Mouse (Mus musculus): ENCODE data around the gene Papola. TPM values are rescaled to one million over a fixed set of nuclear protein-coding genes. Genes with fewer than 3 reads are reported as not detected.

Papola gene
- polyA plus RNA-seq, 1 experiment from 2014 or later = 164 TPM

- no peak overlapping the region for H3K9ac ChIP-seq (ENCODE audit: low read depth, low read length)
- WGBS = 93% methylated on average over 4 of the region's 4 CpGs
- H3K27ac ChIP-seq (ENCODE audit: low read length) = no peak overlapping the region
- no peaks in the 10 kb centered on the region for H3K36me3 ChIP-seq (ENCODE audit: control insufficient read depth, insufficient read depth, low read length)
- no peaks in the 10 kb centered on the region for H3K27me3 ChIP-seq (replicated peaks; ENCODE audit: control insufficient read depth, insufficient read depth, low read length)
- H3K4me1 ChIP-seq (ENCODE audit: control insufficient read depth, insufficient read depth, low read length) = no peaks in the 10 kb centered on the region
- no peak for ATAC-seq
- no peak overlapping the region for H3K4me3 ChIP-seq (ENCODE audit: low read length)
- no peak overlapping the region for H3K4me2 ChIP-seq (ENCODE audit: low read depth, low read length)
- H3K9me3 ChIP-seq (ENCODE audit: control insufficient read depth, low read length) = no peaks in the 10 kb centered on the region
Measured at GRCm38 (mm10) chr12:105844406-105844805, 59.9 kb downstream of the Papola start.

GRCm38 (mm10) chr12:105849102-105849501, 64.6 kb downstream of the Papola start:
- Histone ChIP-seq H3K4me1 (ENCODE audit: control insufficient read depth, insufficient read depth, low read length) (no peaks in the 10 kb centered on the region), H3K9me3 (ENCODE audit: control insufficient read depth, low read length) (no peaks in the 10 kb centered on the region), H3K9ac (ENCODE audit: low read depth, low read length) (no peak overlapping the region), H3K27ac (ENCODE audit: low read length) (no peak overlapping the region), H3K4me2 (ENCODE audit: low read depth, low read length) (no peak overlapping the region), H3K4me3 (ENCODE audit: low read length) (no peak overlapping the region), H3K36me3 (ENCODE audit: control insufficient read depth, insufficient read depth, low read length) (no peaks in the 10 kb centered on the region), H3K27me3 (replicated peaks; ENCODE audit: control insufficient read depth, insufficient read depth, low read length) (no peaks in the 10 kb centered on the region)
- 66% methylated on average over 8 of the region's 8 CpGs for WGBS
- ATAC-seq = no peak

GRCm38 (mm10) chr12:105850675-105851074, 66.2 kb downstream of the Papola start:
- Histone ChIP-seq H3K27ac (ENCODE audit: low read length) (no peak overlapping the region), H3K4me2 (ENCODE audit: low read depth, low read length) (no peak overlapping the region), H3K36me3 (ENCODE audit: control insufficient read depth, insufficient read depth, low read length) (no peaks in the 10 kb centered on the region), H3K4me3 (ENCODE audit: low read length) (no peak overlapping the region), H3K27me3 (replicated peaks; ENCODE audit: control insufficient read depth, insufficient read depth, low read length) (no peaks in the 10 kb centered on the region), H3K4me1 (ENCODE audit: control insufficient read depth, insufficient read depth, low read length) (no peaks in the 10 kb centered on the region), H3K9me3 (ENCODE audit: control insufficient read depth, low read length) (no peaks in the 10 kb centered on the region), H3K9ac (ENCODE audit: low read depth, low read length) (no peak overlapping the region)
- WGBS = 77% methylated on average over 9 of the region's 9 CpGs
- no peak for ATAC-seq

DNA sequence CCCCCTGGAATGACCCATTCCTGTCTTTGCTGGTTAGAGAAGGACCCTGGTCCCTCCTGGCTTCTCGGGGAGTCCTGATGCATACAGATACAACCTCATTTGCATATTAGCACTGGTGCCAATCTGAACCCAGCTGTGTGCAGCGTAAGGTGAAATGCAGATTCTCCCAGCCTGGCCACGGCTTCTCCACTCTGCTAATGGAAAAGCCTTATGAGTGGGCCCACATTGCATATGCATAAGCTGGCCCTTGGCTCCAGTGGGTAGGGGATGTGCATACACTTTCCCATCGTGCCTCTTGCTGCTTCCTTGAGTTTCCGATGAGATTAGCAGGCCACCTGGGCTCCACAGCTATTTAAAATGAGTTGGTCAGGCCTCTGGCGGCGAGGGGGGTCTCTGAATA, 68.3 kb downstream of the Papola start:
- Histone ChIP-seq H3K4me1 (ENCODE audit: control insufficient read depth, insufficient read depth, low read length) (no peaks in the 10 kb centered on the region), H3K9ac (ENCODE audit: low read depth, low read length) (no peak overlapping the region), H3K4me2 (ENCODE audit: low read depth, low read length) (no peak overlapping the region), H3K36me3 (ENCODE audit: control insufficient read depth, insufficient read depth, low read length) (no peaks in the 10 kb centered on the region), H3K27ac (ENCODE audit: low read length) (no peak overlapping the region), H3K9me3 (ENCODE audit: control insufficient read depth, low read length) (no peaks in the 10 kb centered on the region), H3K27me3 (replicated peaks; ENCODE audit: control insufficient read depth, insufficient read depth, low read length) (no peaks in the 10 kb centered on the region), H3K4me3 (ENCODE audit: low read length) (no peak overlapping the region)
- 61% methylated on average over 7 of the region's 7 CpGs for WGBS
- no peak for ATAC-seq

GRCm38 (mm10) chr12:105854639-105855038, 70.1 kb downstream of the Papola start:
- WGBS = 30% methylated on average over 6 of the region's 6 CpGs
- Histone ChIP-seq H3K4me1 (ENCODE audit: control insufficient read depth, insufficient read depth, low read length) (no peaks in the 10 kb centered on the region), H3K36me3 (ENCODE audit: control insufficient read depth, insufficient read depth, low read length) (no peaks in the 10 kb centered on the region), H3K27me3 (replicated peaks; ENCODE audit: control insufficient read depth, insufficient read depth, low read length) (no peaks in the 10 kb centered on the region), H3K4me3 (ENCODE audit: low read length) (no peak overlapping the region), H3K4me2 (ENCODE audit: low read depth, low read length) (no peak overlapping the region), H3K27ac (ENCODE audit: low read length) (no peak overlapping the region), H3K9me3 (ENCODE audit: control insufficient read depth, low read length) (no peaks in the 10 kb centered on the region), H3K9ac (ENCODE audit: low read depth, low read length) (no peak overlapping the region)
- peak; percentile 51; the same call in 1 of the 2 replicates for ATAC-seq

- WGBS = 78% methylated on average over 5 of the region's 5 CpGs
- Histone ChIP-seq H3K4me3 (ENCODE audit: low read length) (no peak overlapping the region), H3K4me2 (ENCODE audit: low read depth, low read length) (no peak overlapping the region), H3K9me3 (ENCODE audit: control insufficient read depth, low read length) (no peaks in the 10 kb centered on the region), H3K27ac (ENCODE audit: low read length) (no peak overlapping the region), H3K4me1 (ENCODE audit: control insufficient read depth, insufficient read depth, low read length) (no peaks in the 10 kb centered on the region), H3K36me3 (ENCODE audit: control insufficient read depth, insufficient read depth, low read length) (no peaks in the 10 kb centered on the region), H3K9ac (ENCODE audit: low read depth, low read length) (no peak overlapping the region), H3K27me3 (replicated peaks; ENCODE audit: control insufficient read depth, insufficient read depth, low read length) (no peaks in the 10 kb centered on the region)
- no peak for ATAC-seq
Measured at GRCm38 (mm10) chr12:105857902-105858640, 73.6 kb downstream of the Papola start.

DNA sequence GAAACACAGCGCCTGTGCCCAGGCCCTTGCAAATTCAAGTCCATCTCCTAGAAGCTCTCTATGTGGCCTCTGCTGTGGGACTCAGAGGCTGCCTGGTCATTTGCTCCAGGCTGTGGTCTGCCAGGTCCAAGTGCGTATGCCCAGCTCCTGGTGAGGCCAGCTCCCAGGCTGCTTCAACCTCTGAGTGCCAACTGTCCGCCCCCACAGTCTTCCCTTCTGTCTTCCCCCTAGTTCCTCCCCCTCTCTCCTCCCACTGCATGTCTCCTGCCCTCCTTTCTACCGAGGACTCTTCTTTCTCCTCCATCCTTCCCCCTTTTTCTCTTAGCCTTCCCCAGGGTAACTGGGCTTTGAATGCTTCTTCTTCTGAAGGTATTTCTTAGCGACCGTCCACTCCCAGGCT, 77.6 kb downstream of the Papola start:
- ATAC-seq = no peak
- no peaks in the 10 kb centered on the region for H3K9me3 ChIP-seq (ENCODE audit: control insufficient read depth, low read length)
- no peak overlapping the region for H3K9ac ChIP-seq (ENCODE audit: low read depth, low read length)
- H3K4me2 ChIP-seq (ENCODE audit: low read depth, low read length) = no peak overlapping the region
- H3K4me1 ChIP-seq (ENCODE audit: control insufficient read depth, insufficient read depth, low read length) = no peaks in the 10 kb centered on the region
- H3K27me3 ChIP-seq (replicated peaks; ENCODE audit: control insufficient read depth, insufficient read depth, low read length) = no peaks in the 10 kb centered on the region
- no peak overlapping the region for H3K27ac ChIP-seq (ENCODE audit: low read length)
- no peaks in the 10 kb centered on the region for H3K36me3 ChIP-seq (ENCODE audit: control insufficient read depth, insufficient read depth, low read length)
- WGBS = 70% methylated on average over 6 of the region's 6 CpGs
- no peak overlapping the region for H3K4me3 ChIP-seq (ENCODE audit: low read length)

- Histone ChIP-seq H3K4me1 (ENCODE audit: control insufficient read depth, insufficient read depth, low read length) (no peaks in the 10 kb centered on the region), H3K27ac (ENCODE audit: low read length) (no peak overlapping the region), H3K36me3 (ENCODE audit: control insufficient read depth, insufficient read depth, low read length) (no peaks in the 10 kb centered on the region), H3K9ac (ENCODE audit: low read depth, low read length) (no peak overlapping the region), H3K4me3 (ENCODE audit: low read length) (no peak overlapping the region), H3K4me2 (ENCODE audit: low read depth, low read length) (no peak overlapping the region), H3K9me3 (ENCODE audit: control insufficient read depth, low read length) (no peaks in the 10 kb centered on the region), H3K27me3 (replicated peaks; ENCODE audit: control insufficient read depth, insufficient read depth, low read length) (no peaks in the 10 kb centered on the region)
- WGBS = 74% methylated on average over 22 of the region's 22 CpGs
- ATAC-seq = no peak
Measured at GRCm38 (mm10) chr12:105862607-105863006, 78.1 kb downstream of the Papola start.

DNA sequence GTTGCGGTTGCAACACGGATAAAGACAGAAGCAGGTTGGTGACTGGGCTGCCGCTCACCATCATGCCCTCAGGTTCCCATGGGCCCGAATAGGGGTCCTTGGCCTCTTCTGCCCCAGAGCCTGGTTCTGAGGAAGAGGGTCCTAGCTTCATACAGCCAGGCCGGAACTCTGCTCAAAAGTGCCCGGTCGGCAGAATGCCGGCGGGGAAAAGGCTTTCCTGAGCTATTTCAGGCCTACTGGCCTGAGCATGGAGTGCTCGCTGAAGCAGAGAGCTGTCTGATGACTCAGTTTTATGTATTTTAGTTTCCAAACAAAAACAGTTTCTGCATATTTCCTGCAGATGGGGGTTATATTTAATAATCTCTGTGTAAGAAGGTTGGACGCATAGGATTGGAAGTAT, 78.9 kb downstream of the Papola start:
- Histone ChIP-seq H3K27me3 (replicated peaks; ENCODE audit: control insufficient read depth, insufficient read depth, low read length) (no peaks in the 10 kb centered on the region), H3K4me1 (ENCODE audit: control insufficient read depth, insufficient read depth, low read length) (no peaks in the 10 kb centered on the region), H3K36me3 (ENCODE audit: control insufficient read depth, insufficient read depth, low read length) (no peaks in the 10 kb centered on the region), H3K9me3 (ENCODE audit: control insufficient read depth, low read length) (no peaks in the 10 kb centered on the region), H3K27ac (ENCODE audit: low read length) (no peak overlapping the region), H3K4me2 (ENCODE audit: low read depth, low read length) (no peak overlapping the region), H3K4me3 (ENCODE audit: low read length) (no peak overlapping the region), H3K9ac (ENCODE audit: low read depth, low read length) (no peak overlapping the region)
- 83% methylated on average over 11 of the region's 11 CpGs for WGBS
- ATAC-seq = no peak

GRCm38 (mm10) chr12:105867646-105868045, 83.2 kb downstream of the Papola start:
- H3K4me1 ChIP-seq (ENCODE audit: control insufficient read depth, insufficient read depth, low read length) = 0 out of 2 replicates have a peak, but pooled peaks cover 4% of the 10 kb centered on the region
- H3K4me3 ChIP-seq (ENCODE audit: low read length) = no peak overlapping the region
- no peak overlapping the region for H3K27ac ChIP-seq (ENCODE audit: low read length)
- H3K4me2 ChIP-seq (ENCODE audit: low read depth, low read length) = no peak overlapping the region
- H3K36me3 ChIP-seq (ENCODE audit: control insufficient read depth, insufficient read depth, low read length) = no peaks in the 10 kb centered on the region
- ATAC-seq = no peak
- 93% methylated on average over 2 of the region's 2 CpGs for WGBS
- no peaks in the 10 kb centered on the region for H3K27me3 ChIP-seq (replicated peaks; ENCODE audit: control insufficient read depth, insufficient read depth, low read length)
- no peaks in the 10 kb centered on the region for H3K9me3 ChIP-seq (ENCODE audit: control insufficient read depth, low read length)
- H3K9ac ChIP-seq (ENCODE audit: low read depth, low read length) = no peak overlapping the region
